17 mouse cellular contexts compared by ENCODE assay signal in the genomic region with DNA sequence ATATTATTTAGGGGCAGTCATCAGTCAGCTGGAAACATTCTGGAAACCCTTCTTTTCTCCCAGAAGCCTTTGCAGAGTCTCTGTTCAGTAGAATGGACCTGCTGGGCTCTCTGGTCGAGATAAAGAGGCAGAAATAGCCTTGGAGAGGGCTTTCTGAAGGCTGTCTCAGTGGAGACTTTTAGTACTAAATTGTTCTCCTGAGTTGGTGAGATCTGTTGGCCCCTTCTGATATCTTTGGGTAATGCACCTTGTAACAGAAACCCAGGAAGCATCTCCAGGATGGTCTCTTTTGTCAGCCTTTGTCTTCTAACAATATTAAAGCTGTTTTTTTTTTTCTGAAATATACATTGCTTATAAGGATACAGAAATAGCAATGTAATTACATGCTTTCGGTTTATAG. TPM values are rescaled to one million over a fixed set of nuclear protein-coding genes. Genes with fewer than 3 reads are reported as not detected.
DNase-seq lines count a peak whose midpoint lies in the region; ATAC-seq and TF ChIP-seq lines count a peak whose summit lies in the region.
"Had no signal": no experiment of that assay in that cellular context is flagged by ENCODE, and none has a peak within 500 bp of the region (broad histone marks: within the 10 kb centered on the region; RNA-seq: fewer than 3 reads in every experiment).

No protein-coding gene starts in this region.

- H3K27ac ChIP-seq in hindbrain, embryonic 10.5 days = no peak overlapping the region
- no peak overlapping the region for H3K27ac ChIP-seq in midbrain, embryonic 11.5 days (ENCODE audit: low read depth, low read length)
- H3K27ac ChIP-seq in neural tube, embryonic 14.5 days (ENCODE audit: low read depth, low read length) = peak overlapping the region; percentile 91; the same call in 1 of the 2 replicates
- H3K27ac ChIP-seq in heart, adult 2 months = no peak overlapping the region
- H3K27ac ChIP-seq: heart, embryonic 13.5 days; limb, embryonic 15.5 days; macrophage had no signal

- no peak for ATAC-seq in midbrain, embryonic 11.5 days (ENCODE audit: low FRiP score)
- no peak for ATAC-seq in neural tube, embryonic 14.5 days (ENCODE audit: low read depth)
- ATAC-seq: liver, postnatal 0 days had no signal

- WGBS in hindbrain, embryonic 10.5 days = 60% methylated on average over 2 of the region's 2 CpGs
- WGBS in midbrain, embryonic 11.5 days = 49% methylated on average over 2 of the region's 2 CpGs
- 21% methylated on average over 2 of the region's 2 CpGs for WGBS in neural tube, embryonic 14.5 days
- 55% methylated on average over 2 of the region's 2 CpGs for WGBS in heart, adult 2 months

- intact Hi-C loops in heart, adult 2 months (cut with DNase I) = no loop called here

- no peak for TF ChIP-seq EP300 in heart, adult 2 months (IDR thresholded peaks at IDR 0.05; ENCODE audit: insufficient read depth, low read depth, low read length)

- H3K27me3 ChIP-seq in hindbrain, embryonic 10.5 days (ENCODE audit: insufficient read depth, poor library complexity, severe bottlenecking) = peaks cover 37% of the 10 kb centered on the region
- H3K27me3 ChIP-seq in midbrain, embryonic 11.5 days (ENCODE audit: control insufficient read depth, insufficient read depth, low read length) = peaks cover 3% of the 10 kb centered on the region; the same call in 1 of the 2 replicates
- no peaks in the 10 kb centered on the region for H3K27me3 ChIP-seq in neural tube, embryonic 14.5 days (ENCODE audit: control insufficient read depth, insufficient read depth, low read length)
- H3K27me3 ChIP-seq in heart, adult 2 months (ENCODE audit: control insufficient read depth, insufficient read depth, low read length) = peaks cover 6% of the 10 kb centered on the region

- DNase-seq in heart, adult 11 months = peak; percentile 14
- DNase-seq in heart, adult 18-20 months = no peak
- no peak for DNase-seq in hindbrain, embryonic 10.5 days (ENCODE audit: low spot score)
- DNase-seq in midbrain, embryonic 11.5 days (ENCODE audit: low spot score, missing footprints) = no peak
- no peak for DNase-seq in kidney, postnatal 10 days
- DNase-seq in adrenal gland, postnatal 14 days = no peak
- DNase-seq in heart, adult 2 months = no peak
- DNase-seq: cerebellum, adult 18-20 months; gastrocnemius, postnatal 36 days; heart, postnatal 4 days; kidney, adult 11 months; liver, postnatal 0 days had no signal

- H3K9ac ChIP-seq in midbrain, embryonic 11.5 days (ENCODE audit: low read length) = no peak overlapping the region
- peak overlapping the region; percentile 35; the same call in 1 of the 2 replicates for H3K9ac ChIP-seq in neural tube, embryonic 14.5 days (replicated peaks; ENCODE audit: low read depth, low read length)
- no peak overlapping the region for H3K9ac ChIP-seq in heart, adult 2 months (ENCODE audit: low read depth, low read length)
- H3K9ac ChIP-seq: heart, embryonic 13.5 days; limb, embryonic 15.5 days; liver, postnatal 0 days had no signal

- H3K79me2 ChIP-seq in heart, adult 2 months (replicated peaks; ENCODE audit: control insufficient read depth, insufficient read depth, low read length) = no peaks in the 10 kb centered on the region

- peaks cover 71% of the 10 kb centered on the region for H3K4me1 ChIP-seq in hindbrain, embryonic 10.5 days (replicated peaks)
- peaks cover 29% of the 10 kb centered on the region for H3K4me1 ChIP-seq in midbrain, embryonic 11.5 days (ENCODE audit: control insufficient read depth, insufficient read depth, low read length)
- H3K4me1 ChIP-seq in neural tube, embryonic 14.5 days (ENCODE audit: control insufficient read depth, insufficient read depth, low read length) = peaks cover 36% of the 10 kb centered on the region
- no peaks in the 10 kb centered on the region for H3K4me1 ChIP-seq in heart, adult 2 months (ENCODE audit: control insufficient read depth, insufficient read depth, low read length)

- no peak for TF ChIP-seq CTCF in heart, adult 2 months (IDR thresholded peaks at IDR 0.05)

- peak overlapping the region; percentile 77 for H3K4me2 ChIP-seq in midbrain, embryonic 11.5 days
- H3K4me2 ChIP-seq in neural tube, embryonic 14.5 days (ENCODE audit: low read depth, low read length) = peak overlapping the region; percentile 83
- H3K4me2 ChIP-seq: heart, embryonic 13.5 days; limb, embryonic 15.5 days had no signal

- 0 out of 2 replicates have a peak overlapping the region, but pooled peaks have one; percentile 11 for H3K4me3 ChIP-seq in hindbrain, embryonic 10.5 days
- H3K4me3 ChIP-seq in midbrain, embryonic 11.5 days (ENCODE audit: low read depth, low read length) = 0 out of 2 replicates have a peak overlapping the region, but pooled peaks have one; percentile 0
- peak overlapping the region; percentile 62 for H3K4me3 ChIP-seq in neural tube, embryonic 14.5 days (ENCODE audit: low read depth, low read length)
- H3K4me3 ChIP-seq in heart, adult 2 months = no peak overlapping the region
- H3K4me3 ChIP-seq: heart, embryonic 13.5 days; limb, embryonic 15.5 days; myocyte had no signal

- H3K36me3 ChIP-seq in hindbrain, embryonic 10.5 days = no peaks in the 10 kb centered on the region
- H3K36me3 ChIP-seq in midbrain, embryonic 11.5 days (ENCODE audit: control insufficient read depth, insufficient read depth, low read length) = no peaks in the 10 kb centered on the region
- no peaks in the 10 kb centered on the region for H3K36me3 ChIP-seq in neural tube, embryonic 14.5 days (ENCODE audit: control insufficient read depth, insufficient read depth, low read length)
- H3K36me3 ChIP-seq in heart, adult 2 months (ENCODE audit: control insufficient read depth, insufficient read depth, low read length) = no peaks in the 10 kb centered on the region
- H3K36me3 ChIP-seq: heart, embryonic 13.5 days; limb, embryonic 15.5 days had no signal

- no peak for TF ChIP-seq POLR2A in heart, adult 2 months (IDR thresholded peaks at IDR 0.05; ENCODE audit: insufficient read depth, low read depth, low read length)

- no peaks in the 10 kb centered on the region for H3K9me3 ChIP-seq in hindbrain, embryonic 10.5 days
- H3K9me3 ChIP-seq in midbrain, embryonic 11.5 days (ENCODE audit: control insufficient read depth, low read length) = no peaks in the 10 kb centered on the region
- no peaks in the 10 kb centered on the region for H3K9me3 ChIP-seq in neural tube, embryonic 14.5 days (ENCODE audit: control insufficient read depth, low read length)
- H3K9me3 ChIP-seq: heart, embryonic 13.5 days; limb, embryonic 15.5 days had no signal

RNA-seq across cellular contexts. Expression of a gene that starts 2.6 kb away (rescaled TPM):
- total RNA-seq in heart, adult 18-20 months (2021) = under 1 TPM; 0.22 to 0.62 TPM
- 5.9 and 10.9 TPM in 2 replicates for polyA plus RNA-seq in hindbrain, embryonic 10.5 days (2016; fragmentation: Nextera tagmentation; extraction: Ambion mirVana)
- 15.7 and 16.0 TPM in 2 replicates for polyA plus RNA-seq in midbrain, embryonic 11.5 days (2014; fragmentation: Nextera tagmentation; extraction: Ambion mirVana)
- polyA plus RNA-seq in neural tube, embryonic 14.5 days (2014; fragmentation: Nextera tagmentation; extraction: Ambion mirVana) = 32.8 and 40.8 TPM in 2 replicates
- 1.9 and 2.4 TPM in 2 replicates for total RNA-seq in adrenal gland, postnatal 14 days (2021)
- under 1 TPM; 0.29 to 0.50 TPM for total RNA-seq in heart, adult 2 months (2021)
- 0.12 and 0.76 TPM in 2 replicates for polyA plus RNA-seq in heart, adult 2 months (2012; rRNA removed)
